Mouse (Mus musculus) limb, embryonic 10.5 days (tissue): Measurements from ENCODE around the gene Smad6. TPM values are rescaled to one million over a fixed set of nuclear protein-coding genes. Genes with fewer than 3 reads are reported as not detected.

ENCODE experiments used
- DNase-seq: peaks from one replicate; pipeline ENCODE4 v3.0.0-alpha.2; 2017; ENCODE audit warnings: low spot score
- H3K27ac ChIP-seq: fragments of 300-500 bp; sonication (generic); 2 replicates; pipeline ENCODE4 v1.5.1; 2016; ENCODE audit warnings: mild to moderate bottlenecking
- H3K27me3 ChIP-seq: fragments of 300-500 bp; sonication (generic); 2 replicates; pipeline ENCODE4 v1.6.1; 2016; ENCODE audit warnings: low read depth, mild to moderate bottlenecking; ENCODE audit not compliant: poor library complexity, severe bottlenecking
- H3K36me3 ChIP-seq: fragments of 300-500 bp; sonication (generic); 2 replicates; pipeline ENCODE4 v1.6.1; 2016; ENCODE audit warnings: mild to moderate bottlenecking, moderate library complexity
- H3K4me1 ChIP-seq: fragments of 300-500 bp; sonication (generic); 2 replicates; pipeline ENCODE4 v1.6.1; 2016
- H3K4me3 ChIP-seq: fragments of 300-500 bp; sonication (generic); 2 replicates; pipeline ENCODE4 v1.5.1; 2016; ENCODE audit warnings: mild to moderate bottlenecking, moderate library complexity
- H3K9me3 ChIP-seq: fragments of 300-500 bp; sonication (generic); replicated peaks from 2 replicates; pipeline ENCODE4 v1.6.1; 2016; ENCODE audit warnings: mild to moderate bottlenecking
- WGBS: fragments of 180-500 bp; shearing (Covaris S2); methylation state at CpG from one replicate; pipeline ENCODE4 v1.1.7; 2016; 5-methylcytosine and 5-hydroxymethylcytosine counted together
- polyA plus RNA-seq: library from polyadenylated mRNA; unstranded; fragments of >200 nt; fragmentation: Nextera tagmentation; extraction: Ambion mirVana; gene quantifications from 2 replicates; pipeline ENCODE4 v1.2.1, GENCODE M21; 2016

The Smad6 gene
- polyA plus RNA-seq, 1 experiment from 2014 or later: 11.4 TPM

- H3K4me3 ChIP-seq: no peak overlapping the region
- DNase-seq: no peak
- H3K4me1 ChIP-seq: no peaks in the 10 kb centered on the region
- H3K9me3 ChIP-seq: no peaks in the 10 kb centered on the region
- WGBS: 88% methylated on average over 2 of the region's 2 CpGs
- no peak overlapping the region for H3K27ac ChIP-seq
- peaks cover 4% of the 10 kb centered on the region; the same call in 1 of the 2 replicates for H3K27me3 ChIP-seq
- H3K36me3 ChIP-seq: no peaks in the 10 kb centered on the region
These were observed 117.3 kb downstream of the Smad6 start for GRCm38 (mm10) chr9:63904543-63904942.

Other genes starting within 250 kb of the Smad6 start
- gene Lctl, start 95.1 kb upstream of the Smad6 start, polyA plus RNA-seq: not detected in 2 replicates
- gene Zwilch, start 151.0 kb upstream of the Smad6 start, polyA plus RNA-seq: 47.1 and 52.1 TPM in 2 replicates
- 1,265 and 1,468 TPM in 2 replicates for gene Rpl4, start 151.3 kb upstream of the Smad6 start, polyA plus RNA-seq
- 28.6 and 31.5 TPM in 2 replicates for gene Snapc5, start 157.2 kb upstream of the Smad6 start, polyA plus RNA-seq
- gene Uchl4, start 213.1 kb upstream of the Smad6 start, polyA plus RNA-seq: 3.5 and 3.7 TPM in 2 replicates
- gene Map2k1, start 231.6 kb upstream of the Smad6 start, polyA plus RNA-seq: 76.5 and 82.6 TPM in 2 replicates